Mouse (Mus musculus): ENCODE results near the gene Il3ra. TPM values are rescaled to one million over a fixed set of nuclear protein-coding genes. Genes with fewer than 3 reads are reported as not detected.

Il3ra gene
- 1.2 and 3.0 TPM in 2 replicates for polyA plus RNA-seq (2015; fragmentation: Nextera tagmentation; extraction: Ambion mirVana)

DNA sequence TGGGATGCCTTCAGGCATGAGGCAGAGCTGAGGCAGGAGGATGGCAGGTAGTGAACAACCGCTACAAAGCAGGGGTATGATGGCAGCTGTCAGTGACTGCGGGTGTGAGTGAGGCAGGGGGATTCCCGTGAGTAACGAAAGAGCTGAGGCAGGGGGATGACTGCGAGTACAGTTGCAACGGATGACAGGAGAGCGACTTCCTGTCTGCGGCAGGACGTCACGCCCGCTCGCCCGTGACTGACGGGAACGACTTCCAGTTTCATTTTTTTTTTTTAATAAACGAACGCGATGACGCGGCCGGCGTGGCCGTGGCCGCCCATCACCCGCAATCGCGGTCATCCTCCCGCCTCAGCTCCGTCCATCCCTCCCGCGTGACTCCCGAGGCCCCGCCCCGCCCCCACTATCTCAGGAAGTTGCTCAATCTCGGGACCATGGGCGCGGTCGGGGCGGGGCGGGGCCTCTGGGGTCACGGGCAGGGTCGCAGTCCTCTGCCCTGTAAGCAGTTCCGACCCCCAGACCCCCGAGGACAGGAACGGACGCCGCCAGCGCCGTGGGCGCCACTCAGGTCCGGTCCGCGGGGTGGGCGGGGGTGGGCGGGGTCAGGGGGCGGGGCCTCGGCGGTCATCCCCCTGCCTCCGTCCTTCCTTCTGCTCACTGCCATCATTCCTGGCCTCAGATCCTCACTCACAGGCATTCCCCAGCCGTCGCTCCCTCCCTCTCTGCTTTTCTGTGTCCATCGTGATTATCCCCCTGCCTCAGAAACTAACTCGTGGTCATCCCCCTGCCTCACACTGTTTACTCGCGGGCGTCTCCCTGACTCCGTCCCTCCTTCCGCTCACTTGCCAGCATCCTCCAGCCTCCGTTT is at the start of gene Il3ra:
Il3ra (plus strand) TSS at position 328 of the 865 bp plus-strand sequence.
- peaks cover 4% of the 10 kb centered on the region; the same call in 1 of the 2 replicates for H3K36me3 ChIP-seq
- H3K4me1 ChIP-seq (replicated peaks) = peaks cover 5% of the 10 kb centered on the region
- no peaks in the 10 kb centered on the region for H3K27me3 ChIP-seq
- peak within 1 kb of the TSS; percentile 75 for H3K9ac ChIP-seq
- peak; percentile 52 for ATAC-seq (ENCODE audit: low read depth)
- H3K27ac ChIP-seq (replicated peaks) = peak within 1 kb of the TSS; percentile 78
- peak within 1 kb of the TSS; percentile 60 for H3K4me3 ChIP-seq
- H3K9me3 ChIP-seq = peaks cover 46% of the 10 kb centered on the region
- H3K4me2 ChIP-seq = peak within 1 kb of the TSS; percentile 75
- 3% methylated on average over 69 of the region's 69 CpGs for WGBS

DNA sequence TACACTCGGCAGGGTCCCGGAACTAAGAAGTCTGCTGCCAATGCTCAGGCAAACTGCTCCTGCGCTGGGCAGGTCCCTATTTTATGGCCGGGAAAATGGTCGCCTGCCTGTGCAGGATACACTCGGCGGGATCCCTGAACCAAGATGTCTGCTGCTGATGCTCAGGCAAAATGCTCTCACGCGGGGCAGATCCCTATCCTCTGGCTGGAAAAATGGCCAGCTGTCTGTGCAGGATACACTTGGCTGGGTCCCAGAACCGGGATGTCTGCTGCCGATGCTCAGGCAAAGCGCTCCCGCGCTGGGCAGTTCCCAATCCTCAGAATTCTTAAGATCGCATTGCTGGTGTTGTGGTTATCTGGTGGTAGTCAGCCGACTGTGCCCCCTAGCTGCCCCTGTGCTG is 37.1 kb upstream of the Il3ra start:
- no peaks in the 10 kb centered on the region for H3K36me3 ChIP-seq
- peak overlapping the region; percentile 29; the same call in 1 of the 2 replicates for H3K4me2 ChIP-seq
- no peak overlapping the region for H3K27ac ChIP-seq (replicated peaks)
- no peak overlapping the region for H3K9ac ChIP-seq
- ATAC-seq (ENCODE audit: low read depth) = no peak
- no peak overlapping the region for H3K4me3 ChIP-seq
- H3K27me3 ChIP-seq = no peaks in the 10 kb centered on the region
- H3K9me3 ChIP-seq = no peaks in the 10 kb centered on the region
- H3K4me1 ChIP-seq (replicated peaks) = no peaks in the 10 kb centered on the region
- 59% methylated on average over 16 of the region's 16 CpGs for WGBS

DNA sequence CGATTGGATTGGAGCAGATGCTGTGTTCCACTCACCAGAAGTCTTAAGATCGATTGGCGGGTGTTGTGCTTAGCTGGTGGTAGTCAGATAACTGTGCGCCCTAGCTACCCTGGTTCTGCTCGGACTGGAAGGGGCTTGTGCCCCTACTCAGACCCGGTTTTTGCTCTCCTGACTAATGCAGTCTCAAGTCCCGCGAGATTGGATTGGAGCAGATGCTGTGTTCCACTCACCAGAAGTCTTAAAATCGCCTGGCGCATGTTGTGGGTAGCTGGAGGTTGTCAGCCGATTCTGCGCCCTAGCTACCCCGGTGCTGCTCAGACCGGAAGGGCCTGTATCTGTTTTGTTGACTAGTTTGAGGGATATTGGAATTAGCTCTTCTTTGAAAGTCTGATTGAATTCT is 36.7 kb upstream of the Il3ra start:
- WGBS = 61% methylated on average over 14 of the region's 14 CpGs
- no peak for ATAC-seq (ENCODE audit: low read depth)

DNA sequence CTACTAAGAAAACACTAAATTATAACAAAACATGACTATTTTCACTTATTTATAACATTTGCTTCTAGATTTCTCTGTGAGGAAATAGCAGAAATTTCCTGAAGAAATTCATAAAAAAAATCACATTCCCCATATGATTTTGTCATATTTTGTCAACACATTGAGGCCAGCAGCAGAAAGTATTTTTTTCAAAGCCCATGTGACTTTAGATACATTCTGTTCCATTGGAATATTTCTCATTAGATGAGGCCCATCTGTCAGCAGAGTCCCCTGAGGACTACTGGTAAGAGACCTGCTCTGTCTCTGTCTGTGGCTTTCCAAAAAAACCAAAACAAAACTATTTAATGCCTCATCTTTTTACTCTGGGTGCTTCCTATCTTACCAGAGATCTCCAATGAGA is 23.5 kb upstream of the Il3ra start, which contains the start of gene Olfr31:
Olfr31 (plus strand) TSS at position 301 of the 400 bp plus-strand sequence.
- Histone ChIP-seq H3K4me1 (replicated peaks) (no peaks in the 10 kb centered on the region), H3K4me2 (no peak within 1 kb of the TSS), H3K27me3 (no peaks in the 10 kb centered on the region), H3K4me3 (no peak within 1 kb of the TSS), H3K9ac (no peak within 1 kb of the TSS), H3K9me3 (no peaks in the 10 kb centered on the region), H3K36me3 (no peaks in the 10 kb centered on the region), H3K27ac (replicated peaks) (no peak within 1 kb of the TSS)
- no peak for ATAC-seq (ENCODE audit: low read depth)

More for the DNA sequence above, 36.7 kb upstream of the Il3ra start:
- Histone ChIP-seq H3K4me1 (replicated peaks) (no peaks in the 10 kb centered on the region), H3K4me2 (peak overlapping the region; percentile 29; the same call in 1 of the 2 replicates), H3K36me3 (no peaks in the 10 kb centered on the region), H3K9ac (no peak overlapping the region), H3K27me3 (no peaks in the 10 kb centered on the region), H3K4me3 (no peak overlapping the region), H3K9me3 (no peaks in the 10 kb centered on the region), H3K27ac (replicated peaks) (no peak overlapping the region)

DNA sequence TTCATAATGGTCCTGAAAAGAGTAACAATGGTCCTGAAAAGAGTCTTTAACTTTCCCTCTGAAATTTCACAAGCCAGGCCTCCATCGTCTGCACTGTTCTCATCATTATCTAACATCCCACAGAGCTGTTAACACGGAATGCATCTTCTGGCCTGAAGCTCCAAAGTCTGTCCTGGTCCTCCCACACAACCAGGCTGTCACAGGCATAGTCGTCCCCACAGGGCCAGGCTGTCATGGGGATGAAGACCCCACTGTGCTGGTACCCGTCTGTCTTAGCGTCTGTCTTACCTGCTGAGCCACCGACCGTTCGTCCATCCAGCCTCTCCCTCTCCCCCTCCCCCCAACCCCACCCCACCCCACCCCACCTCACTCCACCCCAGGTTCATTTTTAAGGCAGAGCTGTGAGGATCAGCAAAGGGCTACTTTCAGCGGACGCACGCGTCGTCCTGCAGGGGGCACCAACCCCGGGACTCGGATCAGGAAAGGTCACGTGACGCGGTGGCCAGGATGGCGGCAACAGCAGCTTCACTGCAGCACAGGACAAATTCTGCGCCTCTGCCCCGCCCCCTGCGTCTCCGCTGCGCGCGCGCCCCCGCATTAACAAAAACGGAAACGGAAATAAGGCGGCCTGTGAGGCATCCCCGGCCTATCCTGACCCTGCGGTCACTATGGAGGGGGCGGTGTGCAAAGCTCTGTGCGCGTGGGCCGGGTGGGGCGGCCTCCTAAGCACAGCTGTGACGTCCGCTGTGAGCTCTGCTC is 783 bp upstream of the Il3ra start:
- ATAC-seq (ENCODE audit: low read depth) = peak; percentile 83
- H3K27ac ChIP-seq (replicated peaks) = peak overlapping the region; percentile 78
- peak overlapping the region; percentile 75 for H3K4me2 ChIP-seq
- H3K4me3 ChIP-seq = peak overlapping the region; percentile 60
- H3K9me3 ChIP-seq = peaks cover 47% of the 10 kb centered on the region
- peaks cover 4% of the 10 kb centered on the region; the same call in 1 of the 2 replicates for H3K36me3 ChIP-seq
- no peaks in the 10 kb centered on the region for H3K27me3 ChIP-seq
- WGBS = 8% methylated on average over 40 of the region's 40 CpGs
- peak overlapping the region; percentile 75 for H3K9ac ChIP-seq
- H3K4me1 ChIP-seq (replicated peaks) = peaks cover 5% of the 10 kb centered on the region

DNA sequence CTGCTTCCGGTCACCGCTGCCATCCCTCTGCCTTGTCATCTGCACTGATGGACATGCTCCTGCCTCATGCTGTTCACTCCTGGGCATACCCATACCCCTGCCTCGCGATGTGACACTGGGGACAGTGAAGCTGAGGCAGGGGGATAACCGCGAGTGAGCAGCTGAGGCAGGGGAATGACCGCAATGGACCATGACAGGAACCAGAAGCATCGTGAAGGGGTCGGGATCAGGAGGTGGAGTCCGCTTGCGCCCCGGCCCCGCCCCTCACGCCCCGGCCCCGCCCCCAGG is 682 bp downstream of the Il3ra start:
- Histone ChIP-seq H3K4me2 (peak overlapping the region; percentile 75), H3K27me3 (no peaks in the 10 kb centered on the region), H3K36me3 (peaks cover 4% of the 10 kb centered on the region; the same call in 1 of the 2 replicates), H3K9ac (peak overlapping the region; percentile 75), H3K4me3 (peak overlapping the region; percentile 60), H3K27ac (replicated peaks) (peak overlapping the region; percentile 78), H3K9me3 (peaks cover 43% of the 10 kb centered on the region), H3K4me1 (replicated peaks) (peaks cover 5% of the 10 kb centered on the region)
- peak; percentile 13 for ATAC-seq (ENCODE audit: low read depth)
- 31% methylated on average over 16 of the region's 16 CpGs for WGBS

DNA sequence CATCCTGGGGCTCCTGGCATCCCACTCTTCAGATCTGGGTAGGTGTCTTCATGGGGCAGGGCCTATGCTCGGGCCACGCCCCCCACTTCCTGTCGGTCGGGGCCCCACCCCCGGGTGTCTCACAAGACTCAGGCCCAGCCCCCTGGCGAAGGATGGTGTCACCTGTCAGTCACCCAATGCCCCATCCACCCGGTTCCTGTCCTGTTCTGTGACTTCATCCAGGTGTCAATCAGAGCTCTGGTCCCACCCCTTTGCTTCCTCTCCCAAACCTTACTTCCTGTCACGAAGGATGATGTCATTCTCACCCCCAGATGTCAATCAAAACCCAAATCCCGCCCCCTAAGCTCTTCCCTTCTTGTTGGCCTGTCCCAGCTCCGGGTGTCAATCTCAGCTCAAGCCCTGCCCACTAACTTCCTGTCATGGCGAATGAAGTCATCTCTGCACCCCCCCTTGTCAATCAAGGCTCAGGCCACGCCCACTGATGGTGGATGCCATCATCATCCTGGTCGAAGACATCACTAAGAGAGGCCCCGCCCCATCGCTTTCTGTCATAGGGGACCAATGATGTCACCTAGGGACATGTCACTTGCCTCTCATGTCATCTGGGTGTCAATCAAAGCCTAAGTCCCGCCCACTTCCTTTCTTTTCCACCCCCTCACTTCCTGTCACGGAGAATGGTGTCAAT is 1.2 kb downstream of the Il3ra start:
- Histone ChIP-seq H3K36me3 (peaks cover 4% of the 10 kb centered on the region; the same call in 1 of the 2 replicates), H3K9ac (no peak overlapping the region), H3K27ac (replicated peaks) (no peak overlapping the region), H3K27me3 (no peaks in the 10 kb centered on the region), H3K9me3 (peaks cover 42% of the 10 kb centered on the region), H3K4me1 (replicated peaks) (peaks cover 5% of the 10 kb centered on the region), H3K4me2 (peak overlapping the region; percentile 75), H3K4me3 (peak overlapping the region; percentile 60)
- whole genome bisulfite sequencing = 85% methylated on average over 16 of the region's 17 CpGs
- ATAC-seq (ENCODE audit: low read depth) = 0 out of 2 replicates have a peak, but pooled peaks have one; percentile 0

DNA sequence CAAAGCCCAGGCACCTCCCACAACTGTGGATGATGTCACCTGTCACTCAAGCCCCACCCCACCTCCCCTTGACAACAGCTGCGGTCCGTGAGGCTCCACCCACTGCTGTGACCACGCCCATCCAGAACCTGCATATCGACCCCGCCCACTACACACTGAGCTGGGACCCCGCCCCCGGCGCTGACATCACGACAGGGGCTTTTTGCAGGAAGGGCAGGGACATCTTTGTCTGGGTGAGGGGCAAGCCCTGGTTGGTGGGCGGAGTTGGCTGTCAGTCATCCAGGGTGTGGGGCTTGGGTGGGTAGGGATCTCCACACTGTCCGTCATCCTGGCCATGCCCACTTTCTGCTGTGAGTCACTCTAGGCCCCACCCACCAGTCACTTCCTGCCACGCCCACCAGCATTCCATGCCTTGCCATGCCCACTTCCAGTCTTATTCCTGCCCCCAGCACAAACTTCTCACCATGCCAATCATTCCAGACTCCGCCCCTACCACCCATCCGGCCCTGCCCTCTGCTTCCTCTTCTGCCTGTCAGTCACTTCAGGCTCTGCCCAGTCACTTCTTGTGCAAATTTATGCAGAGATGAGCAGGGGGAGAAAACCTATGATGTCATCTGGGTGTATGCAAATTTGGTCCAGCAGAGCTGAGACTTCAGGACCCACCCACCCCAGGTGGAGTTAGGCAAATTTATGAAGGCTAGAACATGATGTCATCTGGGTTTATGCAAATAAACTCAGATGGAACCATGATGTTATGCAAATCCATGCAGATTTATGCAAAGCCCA is 2.0 kb downstream of the Il3ra start:
- H3K27ac ChIP-seq (replicated peaks) = no peak overlapping the region
- H3K4me2 ChIP-seq = no peak overlapping the region
- H3K9ac ChIP-seq = no peak overlapping the region
- 0 out of 2 replicates have a peak, but pooled peaks have one; percentile 5 for ATAC-seq (ENCODE audit: low read depth)
- H3K4me1 ChIP-seq (replicated peaks) = peaks cover 5% of the 10 kb centered on the region
- WGBS = 95% methylated on average over 14 of the region's 14 CpGs
- H3K27me3 ChIP-seq = no peaks in the 10 kb centered on the region
- H3K9me3 ChIP-seq = peaks cover 39% of the 10 kb centered on the region
- no peak overlapping the region for H3K4me3 ChIP-seq
- H3K36me3 ChIP-seq = peaks cover 4% of the 10 kb centered on the region; the same call in 1 of the 2 replicates

DNA sequence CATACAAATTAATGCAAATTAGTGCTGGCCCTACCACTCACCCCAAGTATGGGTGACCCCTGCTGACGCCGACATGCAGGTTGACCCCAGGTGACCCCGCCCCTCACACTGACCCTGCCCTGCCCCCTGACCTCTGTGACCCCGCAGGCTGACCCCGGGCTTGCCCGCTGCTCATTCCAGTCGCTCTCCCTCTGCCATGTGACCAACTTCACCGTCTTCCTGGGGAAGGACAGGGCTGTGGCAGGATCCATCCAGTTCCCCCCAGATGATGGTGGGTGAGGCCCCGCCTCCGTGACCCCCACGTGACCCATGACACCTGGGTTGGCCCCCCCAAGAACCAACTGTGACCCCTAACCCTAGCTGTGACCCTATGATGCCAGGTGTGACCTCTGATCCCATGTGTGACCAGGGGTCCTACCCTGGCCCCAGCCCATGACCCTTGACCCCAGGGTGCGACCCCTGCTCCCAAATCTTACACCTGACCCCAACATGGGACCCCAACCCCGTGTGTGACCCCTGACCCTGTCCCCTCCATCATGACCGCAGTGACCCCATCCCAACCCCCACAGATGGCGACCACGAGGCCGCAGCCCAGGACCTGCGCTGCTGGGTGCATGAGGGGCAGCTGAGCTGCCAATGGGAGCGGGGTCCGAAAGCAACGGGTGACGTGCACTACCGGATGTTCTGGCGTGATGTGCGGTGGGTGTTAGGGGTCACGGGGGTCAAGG is 2.8 kb downstream of the Il3ra start:
- 94% methylated on average over 26 of the region's 26 CpGs for WGBS
- H3K9me3 ChIP-seq = peaks cover 36% of the 10 kb centered on the region
- peaks cover 4% of the 10 kb centered on the region; the same call in 1 of the 2 replicates for H3K36me3 ChIP-seq

DNA sequence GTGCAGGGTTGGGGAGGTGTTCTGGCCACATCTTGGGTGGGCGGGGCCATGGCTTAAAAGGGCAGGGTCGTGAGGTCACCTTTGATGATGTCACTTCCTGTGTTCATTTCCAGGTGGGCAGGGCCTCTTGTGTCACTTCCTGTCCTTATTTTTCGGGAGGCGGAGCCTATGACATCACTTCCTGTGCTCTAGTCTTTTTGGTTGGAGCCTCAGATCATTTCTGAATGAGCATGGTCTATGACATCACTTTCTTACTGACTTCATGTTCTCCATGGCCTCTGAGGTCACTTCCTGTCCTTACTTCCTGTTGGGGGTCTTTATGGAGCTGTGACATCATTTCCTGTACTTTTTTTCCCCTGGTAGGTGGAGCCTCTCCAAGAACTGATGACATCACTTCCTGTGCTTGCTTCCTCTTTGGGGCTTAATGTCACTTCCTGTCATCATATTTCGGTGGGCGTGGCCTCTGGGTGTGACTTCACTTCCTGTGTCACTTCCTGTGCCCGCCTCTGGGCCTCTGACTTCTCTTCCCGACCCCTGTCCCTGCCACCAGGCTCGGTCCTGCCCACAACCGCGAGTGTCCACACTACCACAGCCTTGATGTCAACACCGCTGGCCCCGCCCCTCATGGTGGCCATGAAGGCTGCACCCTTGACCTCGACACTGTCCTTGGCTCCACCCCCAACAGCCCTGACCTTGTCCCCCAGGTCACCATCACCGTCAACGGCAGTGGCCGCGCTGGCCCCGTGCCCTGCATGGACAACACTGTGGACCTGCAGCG is 3.6 kb downstream of the Il3ra start:
- H3K4me3 ChIP-seq = no peak overlapping the region
- no peak overlapping the region for H3K27ac ChIP-seq (replicated peaks)
- peaks cover 4% of the 10 kb centered on the region; the same call in 1 of the 2 replicates for H3K36me3 ChIP-seq
- no peak for ATAC-seq (ENCODE audit: low read depth)
- 95% methylated on average over 20 of the region's 20 CpGs for WGBS
- H3K4me2 ChIP-seq = no peak overlapping the region
- peaks cover 35% of the 10 kb centered on the region for H3K9me3 ChIP-seq
- H3K4me1 ChIP-seq (replicated peaks) = peaks cover 5% of the 10 kb centered on the region
- no peak overlapping the region for H3K9ac ChIP-seq
- H3K27me3 ChIP-seq = no peaks in the 10 kb centered on the region

More for the DNA sequence above, 2.8 kb downstream of the Il3ra start:
- no peak for ATAC-seq (ENCODE audit: low read depth)
- Histone ChIP-seq H3K4me2 (no peak overlapping the region), H3K27ac (replicated peaks) (no peak overlapping the region), H3K9ac (no peak overlapping the region), H3K27me3 (no peaks in the 10 kb centered on the region), H3K4me3 (no peak overlapping the region), H3K4me1 (replicated peaks) (peaks cover 5% of the 10 kb centered on the region)

All from neural tube, embryonic 13.5 days (tissue).